Mouse (Mus musculus) olfactory bulb, adult 2 months (tissue): ENCODE data around the gene Rap1gds1. TPM values are rescaled to one million over a fixed set of nuclear protein-coding genes. Genes with fewer than 3 reads are reported as not detected.
A peak's percentile ranks its signal among the peaks of the same experiment; 100 is the strongest.

Experiments used
- H3K27ac ChIP-seq: fragments of 200-500 bp; 2 replicates; pipeline ENCODE4 v1.5.1; 2012; ENCODE audit warnings: low read depth, low read length; ENCODE audit not compliant: insufficient read depth
- H3K4me1 ChIP-seq: fragments of 200-500 bp; 2 replicates; pipeline ENCODE4 v1.6.1; 2012; ENCODE audit warnings: low read length; ENCODE audit not compliant: control insufficient read depth, insufficient read depth
- H3K4me3 ChIP-seq: fragments of 200-500 bp; 2 replicates; pipeline ENCODE4 v1.5.1; 2012; ENCODE audit warnings: mild to moderate bottlenecking, low read depth, low read length, moderate library complexity; ENCODE audit not compliant: insufficient read depth
- CTCF ChIP-seq: fragments of 200-500 bp; IDR thresholded peaks from 2 replicates; pipeline ENCODE4 v1.5.1; 2012; ENCODE audit warnings: low read depth, mild to moderate bottlenecking, low read length, moderate library complexity; ENCODE audit not compliant: insufficient read depth
- POLR2A ChIP-seq: fragments of 200-500 bp; IDR thresholded peaks from 2 replicates; pipeline ENCODE4 v1.6.1; 2012; ENCODE audit warnings: mild to moderate bottlenecking, low read depth, low read length, moderate library complexity; ENCODE audit not compliant: insufficient read depth
- WGBS: fragments of 180-500 bp; shearing (Covaris S2); methylation state at CpG from one replicate; pipeline ENCODE4 v1.1.7; 2018; 5-methylcytosine and 5-hydroxymethylcytosine counted together
- polyA plus RNA-seq: library from polyadenylated mRNA; stranded (reverse); fragments of >200 nt; gene quantifications from 2 replicates; pipeline ENCODE4 v1.2.4, GENCODE M21; 2012; ENCODE audit warnings: low replicate concordance; ENCODE audit not compliant: missing spikeins, insufficient read depth, insufficient read length

The Rap1gds1 gene
- polyA plus RNA-seq, 1 experiment: 126 TPM

DNA sequence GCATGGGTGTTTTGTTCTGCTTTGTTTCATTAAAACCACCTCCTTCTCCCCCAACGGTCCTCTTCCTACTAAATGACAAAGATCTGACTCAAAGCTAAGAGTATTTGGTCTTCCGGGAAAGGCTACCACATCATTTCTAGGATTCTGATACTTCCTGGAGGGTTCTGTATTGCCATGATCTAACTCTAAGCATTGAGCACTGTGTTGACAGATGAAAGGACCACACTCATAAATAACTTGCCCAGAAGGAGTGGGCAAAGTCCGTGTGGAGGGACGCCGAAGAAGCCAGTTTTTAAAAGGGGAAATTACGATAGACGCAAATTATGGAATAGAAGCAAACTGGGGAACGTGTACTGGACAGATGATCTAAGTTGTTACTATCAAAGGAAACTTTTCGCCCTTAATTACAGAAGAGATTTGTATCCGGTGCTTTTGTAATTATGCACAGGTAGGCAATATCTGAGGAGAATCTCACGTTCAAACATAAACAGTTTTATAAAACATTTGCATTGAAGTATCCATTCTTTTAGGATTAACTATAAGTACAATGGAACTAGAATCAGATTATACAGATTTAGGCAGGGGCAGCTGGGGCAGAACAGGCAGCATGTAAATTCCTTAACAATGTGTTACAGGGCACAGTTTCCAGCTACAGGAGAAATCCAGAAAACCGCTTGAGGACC, 1.1 kb downstream of the Rap1gds1 start:
- H3K27ac ChIP-seq: peak overlapping the region; percentile 85
- peak overlapping the region; percentile 94 for H3K4me3 ChIP-seq
- 0 out of 2 replicates have a peak, but pooled peaks cover 4% of the 10 kb centered on the region for H3K4me1 ChIP-seq
- TF ChIP-seq CTCF (no peak), POLR2A (no peak)
- WGBS: under 1% methylated on average over 12 of the region's 12 CpGs

- 72% methylated on average over 4 of the region's 4 CpGs for WGBS
- no peak overlapping the region for H3K27ac ChIP-seq
- peaks cover 5% of the 10 kb centered on the region; the same call in 1 of the 2 replicates for H3K4me1 ChIP-seq
- TF ChIP-seq CTCF (no peak), POLR2A (no peak)
- no peak overlapping the region for H3K4me3 ChIP-seq
These were observed 5.5 kb downstream of the Rap1gds1 start for GRCm38 (mm10) chr3:139069539-139069938.

GRCm38 (mm10) chr3:139064076-139064475, 10.9 kb downstream of the Rap1gds1 start:
- Histone ChIP-seq H3K27ac (no peak overlapping the region), H3K4me3 (no peak overlapping the region), H3K4me1 (peaks cover 10% of the 10 kb centered on the region)
- 78% methylated on average over 9 of the region's 9 CpGs for WGBS
- TF ChIP-seq POLR2A (no peak), CTCF (no peak)

- WGBS: 81% methylated on average over 3 of the region's 3 CpGs
- Histone ChIP-seq H3K27ac (no peak overlapping the region), H3K4me3 (no peak overlapping the region), H3K4me1 (peaks cover 7% of the 10 kb centered on the region)
- no peak for TF ChIP-seq POLR2A
- no peak for TF ChIP-seq CTCF
These were observed 12.9 kb downstream of the Rap1gds1 start for GRCm38 (mm10) chr3:139062088-139062487.

- H3K27ac ChIP-seq: no peak overlapping the region
- H3K4me3 ChIP-seq: no peak overlapping the region
- 73% methylated on average over 12 of the region's 12 CpGs for WGBS
- TF ChIP-seq POLR2A (no peak), CTCF (no peak)
- peaks cover 5% of the 10 kb centered on the region; the same call in 1 of the 2 replicates for H3K4me1 ChIP-seq
These were observed 26.0 kb downstream of the Rap1gds1 start for GRCm38 (mm10) chr3:139048701-139049622.

GRCm38 (mm10) chr3:139042433-139042854, 32.6 kb downstream of the Rap1gds1 start:
- Histone ChIP-seq H3K4me1 (no peaks in the 10 kb centered on the region; the same call in 1 of the 2 replicates), H3K27ac (no peak overlapping the region)
- WGBS: 72% methylated on average over 3 of the region's 3 CpGs

DNA sequence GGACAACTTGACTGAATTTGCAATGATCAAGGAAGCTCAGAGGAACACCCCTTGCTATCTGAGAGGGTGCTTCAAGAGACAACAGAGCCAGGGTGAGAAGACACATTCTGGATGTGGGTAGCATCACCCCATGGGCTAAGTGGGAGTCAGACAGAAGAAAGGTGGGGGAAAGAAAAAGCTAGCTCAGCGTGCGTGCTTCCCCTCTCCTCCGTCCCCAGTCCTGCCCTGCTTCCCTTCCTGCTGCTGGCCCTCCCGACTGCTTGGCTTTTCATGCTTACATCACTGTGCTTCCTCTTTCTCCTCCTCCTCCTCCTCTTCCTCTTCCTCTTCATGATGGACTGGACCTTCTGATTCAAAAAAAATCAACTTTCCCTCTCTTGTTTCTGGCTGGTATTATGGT, 33.1 kb downstream of the Rap1gds1 start:
- H3K4me1 ChIP-seq: peaks cover 3% of the 10 kb centered on the region
- H3K27ac ChIP-seq: no peak overlapping the region
- H3K4me3 ChIP-seq: no peak overlapping the region
- WGBS: 79% methylated on average over 4 of the region's 4 CpGs
- TF ChIP-seq POLR2A (no peak), CTCF (no peak)

More at GRCm38 (mm10) chr3:139042433-139042854, 32.6 kb downstream of the Rap1gds1 start:
- TF ChIP-seq CTCF: no peak
- no peak for TF ChIP-seq POLR2A
- H3K4me3 ChIP-seq: no peak overlapping the region

- TF ChIP-seq POLR2A (no peak), CTCF (no peak)
- 89% methylated on average over 4 of the region's 4 CpGs for WGBS
- Histone ChIP-seq H3K4me3 (no peak overlapping the region), H3K27ac (no peak overlapping the region), H3K4me1 (peaks cover 3% of the 10 kb centered on the region)
These were observed 38.0 kb downstream of the Rap1gds1 start for GRCm38 (mm10) chr3:139037030-139037429.

DNA sequence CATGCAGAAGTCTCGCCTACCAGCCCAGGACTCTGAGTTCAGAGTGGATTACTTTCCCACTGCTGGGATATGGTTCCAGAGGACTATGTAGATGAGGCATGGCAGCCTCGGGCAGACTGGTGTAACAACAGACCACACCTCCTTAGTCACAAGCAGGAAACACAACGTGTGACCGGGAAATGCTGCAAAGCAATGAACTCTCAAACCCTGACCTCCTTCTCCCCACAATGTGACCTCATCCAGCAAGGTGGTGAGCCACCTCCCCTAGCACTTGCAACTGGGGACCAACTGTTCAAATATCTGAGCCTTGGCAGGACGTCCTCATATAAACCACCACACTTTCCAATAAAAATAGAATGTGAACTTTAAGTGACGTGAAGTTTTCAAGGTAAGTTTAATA, 41.8 kb downstream of the Rap1gds1 start:
- TF ChIP-seq POLR2A (no peak), CTCF (no peak)
- Histone ChIP-seq H3K4me3 (no peak overlapping the region), H3K27ac (no peak overlapping the region), H3K4me1 (peaks cover 3% of the 10 kb centered on the region)
- 87% methylated on average over 6 of the region's 6 CpGs for WGBS
